Mouse (Mus musculus) granulocyte monocyte progenitor cell, adult 5-6 weeks (primary cell): Measurements from ENCODE around the gene Popdc2. TPM values are rescaled to one million over a fixed set of nuclear protein-coding genes. Genes with fewer than 3 reads are reported as not detected.

Experiments
- ATAC-seq: replicated peaks from 2 replicates; pipeline ENCODE4 v1.8.0; 2016; ENCODE audit warnings: mild to moderate bottlenecking, moderate TSS enrichment, inconsistent platforms; ENCODE audit not compliant: poor library complexity, severe bottlenecking
- total RNA-seq, 2 experiments: library from RNA; stranded (forward) in 1 of 2; stranded (reverse) in 1 of 2; fragments of 200-712, 200-1000 nt in 1 of 2; fragments of >200 nt in 1 of 2; fragmentation: Nextera tagmentation in 1 of 2; gene quantifications; 2 replicates each; pipeline ENCODE4 v1.2.3; 2014 to 2017

Gene Popdc2
- total RNA-seq, 2 experiments from 2014 or later, result not detected

GRCm38 (mm10) chr16:38374379-38375140 is 12.6 kb downstream of the Popdc2 start:
- ATAC-seq, result no peak

GRCm38 (mm10) chr16:38375182-38375581 is 13.2 kb downstream of the Popdc2 start:
- ATAC-seq, result no peak

GRCm38 (mm10) chr16:38376163-38376840 is 14.3 kb downstream of the Popdc2 start:
- ATAC-seq, result peak; percentile 42

- peak; percentile 92 for ATAC-seq
Observed at GRCm38 (mm10) chr16:38376841-38377249, 14.8 kb downstream of the Popdc2 start.

GRCm38 (mm10) chr16:38377546-38377945 is 15.5 kb downstream of the Popdc2 start:
- ATAC-seq, result no peak

- ATAC-seq, result no peak
Observed at GRCm38 (mm10) chr16:38378591-38378990, 16.6 kb downstream of the Popdc2 start.

GRCm38 (mm10) chr16:38379088-38379487 is 17.1 kb downstream of the Popdc2 start:
- no peak for ATAC-seq

GRCm38 (mm10) chr16:38379493-38379892 is 17.5 kb downstream of the Popdc2 start:
- ATAC-seq, result no peak

- ATAC-seq, result no peak
Observed at GRCm38 (mm10) chr16:38379926-38380325, 17.9 kb downstream of the Popdc2 start.

- ATAC-seq, result no peak
Observed at GRCm38 (mm10) chr16:38383683-38384082, 21.7 kb downstream of the Popdc2 start.

GRCm38 (mm10) chr16:38385184-38385634 is 23.2 kb downstream of the Popdc2 start:
- ATAC-seq, result peak; percentile 55

GRCm38 (mm10) chr16:38385700-38386099 is 23.7 kb downstream of the Popdc2 start:
- ATAC-seq, result peak; percentile 93

- no peak for ATAC-seq
Observed at GRCm38 (mm10) chr16:38387389-38387788, 25.4 kb downstream of the Popdc2 start.

- ATAC-seq, result no peak
Observed at GRCm38 (mm10) chr16:38388757-38389156, 26.7 kb downstream of the Popdc2 start.

GRCm38 (mm10) chr16:38389284-38389893 is 27.4 kb downstream of the Popdc2 start:
- ATAC-seq, result no peak

- ATAC-seq, result no peak
Observed at GRCm38 (mm10) chr16:38390322-38390721, 28.3 kb downstream of the Popdc2 start.

GRCm38 (mm10) chr16:38392126-38392894 is 30.3 kb downstream of the Popdc2 start:
- no peak for ATAC-seq

- ATAC-seq, result peak; percentile 63
Observed at GRCm38 (mm10) chr16:38394191-38394618, 32.2 kb downstream of the Popdc2 start.

GRCm38 (mm10) chr16:38395060-38395730 is 33.2 kb downstream of the Popdc2 start:
- ATAC-seq, result peak; percentile 39

- peak; percentile 67 for ATAC-seq
Observed at GRCm38 (mm10) chr16:38396155-38396554, 34.1 kb downstream of the Popdc2 start.
